ENCODE assay signal across 17 mouse cellular contexts in genomic region chr4:31825438-31825830, GRCm38 (mm10).
DNase-seq lines count a peak whose midpoint lies in the region; ATAC-seq lines count a peak whose summit lies in the region.
"Had no signal": no experiment of that assay in that cellular context is flagged by ENCODE, and none has a peak within 500 bp of the region (broad histone marks: within the 10 kb centered on the region; RNA-seq: fewer than 3 reads in every experiment).

No protein-coding gene starts in this region.

- no peak for DNase-seq in heart, postnatal 25 days (ENCODE audit: low spot score)
- DNase-seq in kidney, adult 18-20 months, result no peak
- DNase-seq in embryo, embryonic 10.5 days (ENCODE audit: low spot score), result peak; percentile 42
- DNase-seq in limb, embryonic 10.5 days (ENCODE audit: low spot score), result no peak
- no peak for DNase-seq in T-cell, adult 2 months (ENCODE audit: low spot score)
- DNase-seq: cerebellum, adult 8-10 months; gastrocnemius, postnatal 14 days; heart, postnatal 36 days; lung, adult 18-20 months; lung, postnatal 14 days; right cerebral cortex, postnatal 14 days; spleen, adult 18-20 months; thymus, postnatal 25 days had no signal

- H3K9me3 ChIP-seq in heart, embryonic 14.5 days (ENCODE audit: control insufficient read depth, low read length), result no peaks in the 10 kb centered on the region
- H3K9me3 ChIP-seq in kidney, embryonic 16.5 days (ENCODE audit: low read length), result no peaks in the 10 kb centered on the region
- H3K9me3 ChIP-seq in limb, embryonic 10.5 days (replicated peaks), result no peaks in the 10 kb centered on the region
- H3K9me3 ChIP-seq: embryonic facial prominence, embryonic 15.5 days had no signal

- no peaks in the 10 kb centered on the region for H3K36me3 ChIP-seq in heart, embryonic 14.5 days (ENCODE audit: control insufficient read depth, insufficient read depth, low read length)
- H3K36me3 ChIP-seq in kidney, embryonic 16.5 days (ENCODE audit: insufficient read depth, low read length), result no peaks in the 10 kb centered on the region
- H3K36me3 ChIP-seq in limb, embryonic 10.5 days, result no peaks in the 10 kb centered on the region
- H3K36me3 ChIP-seq: embryonic facial prominence, embryonic 15.5 days had no signal

- 67% methylated on average over 3 of the region's 3 CpGs for WGBS in heart, embryonic 14.5 days
- 31% methylated on average over 3 of the region's 3 CpGs for WGBS in kidney, embryonic 16.5 days
- 66% methylated on average over 3 of the region's 3 CpGs for WGBS in limb, embryonic 10.5 days

- no peaks in the 10 kb centered on the region for H3K27me3 ChIP-seq in heart, embryonic 14.5 days (ENCODE audit: control insufficient read depth, insufficient read depth, low read length)
- H3K27me3 ChIP-seq in kidney, embryonic 16.5 days (ENCODE audit: insufficient read depth, low read length), result no peaks in the 10 kb centered on the region
- H3K27me3 ChIP-seq in limb, embryonic 10.5 days (ENCODE audit: low read depth, poor library complexity, severe bottlenecking), result no peaks in the 10 kb centered on the region
- H3K27me3 ChIP-seq: embryonic facial prominence, embryonic 15.5 days had no signal

- peak overlapping the region in 1 of 2 experiments; percentile 14; a peak in 1 of 4 replicates for H3K27ac ChIP-seq in heart, embryonic 14.5 days (replicated peaks in 1 of 2; ENCODE audit: control insufficient read depth in 1 of 2, insufficient read depth in 1 of 2, low read depth in 2 of 2, low read length in 2 of 2)
- H3K27ac ChIP-seq in kidney, embryonic 16.5 days (ENCODE audit: low read length), result peak overlapping the region; percentile 95
- H3K27ac ChIP-seq in limb, embryonic 10.5 days, result peak overlapping the region; percentile 86
- H3K27ac ChIP-seq: embryonic facial prominence, embryonic 15.5 days had no signal

- peaks cover 14 to 15% of the 10 kb centered on the region in 2 experiments for H3K4me1 ChIP-seq in heart, embryonic 14.5 days (ENCODE audit: control insufficient read depth in 2 of 2, insufficient read depth in 2 of 2, low read length in 2 of 2)
- H3K4me1 ChIP-seq in kidney, embryonic 16.5 days (ENCODE audit: insufficient read depth, low read length), result peaks cover 42% of the 10 kb centered on the region
- peaks cover 45% of the 10 kb centered on the region for H3K4me1 ChIP-seq in limb, embryonic 10.5 days

- ATAC-seq in heart, embryonic 14.5 days (ENCODE audit: insufficient number of reproducible peaks, insufficient read depth, low FRiP score, low read depth), result no peak
- 0 out of 2 replicates have a peak, but pooled peaks have one; percentile 30 for ATAC-seq in kidney, embryonic 16.5 days (ENCODE audit: low FRiP score, low TSS enrichment)

- H3K4me3 ChIP-seq in heart, embryonic 14.5 days (ENCODE audit: control insufficient read depth in 1 of 2, insufficient read depth in 1 of 2, low read depth in 1 of 2, low read length in 2 of 2), result no peak overlapping the region
- H3K4me3 ChIP-seq in kidney, embryonic 16.5 days (ENCODE audit: low read length), result no peak overlapping the region
- 0 out of 2 replicates have a peak overlapping the region, but pooled peaks have one; percentile 45 for H3K4me3 ChIP-seq in limb, embryonic 10.5 days
- H3K4me3 ChIP-seq: embryonic facial prominence, embryonic 15.5 days had no signal

- intact Hi-C loops in heart, postnatal 25 days (cut with DNase I), result no loop called here

- no peak overlapping the region for H3K9ac ChIP-seq in heart, embryonic 14.5 days (ENCODE audit: low read length)
- no peak overlapping the region for H3K9ac ChIP-seq in kidney, embryonic 16.5 days (replicated peaks; ENCODE audit: low read length)
- H3K9ac ChIP-seq: embryonic facial prominence, embryonic 15.5 days had no signal

- 0 out of 2 replicates have a peak overlapping the region, but pooled peaks have one; percentile 53 for H3K4me2 ChIP-seq in heart, embryonic 14.5 days (ENCODE audit: low read length)
- H3K4me2 ChIP-seq in kidney, embryonic 16.5 days (replicated peaks; ENCODE audit: low read depth, low read length), result peak overlapping the region; percentile 74
- H3K4me2 ChIP-seq: liver, embryonic 11.5 days had no signal
